Mouse (Mus musculus): ENCODE measurements around the gene Syce2.

Gene Syce2

GRCm38 (mm10) chr8:84928456-84929306 is 56.8 kb downstream of the Syce2 start:
- DNase-seq (ENCODE audit: low spot score), result no peak

DNA sequence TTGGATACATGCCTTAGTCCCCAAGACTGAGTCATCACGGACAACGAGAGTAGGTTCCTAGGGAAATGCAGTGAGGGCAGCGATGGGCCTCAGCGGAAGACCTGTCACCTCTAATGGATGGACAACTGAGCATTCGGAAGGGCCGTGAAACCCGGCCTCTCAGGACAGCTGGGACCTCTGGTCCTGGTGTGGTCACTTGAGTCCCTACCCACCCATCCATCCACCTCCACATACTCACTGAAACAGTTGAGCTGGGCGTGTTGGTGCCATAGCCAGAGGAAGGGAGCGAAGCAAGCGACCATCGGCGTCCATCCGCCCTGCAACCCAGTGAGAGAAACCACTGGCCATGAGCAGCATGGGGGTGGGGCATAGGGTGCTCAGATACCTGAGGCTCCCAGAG is 58.7 kb downstream of the Syce2 start:
- DNase-seq (ENCODE audit: low spot score), result no peak

- no peak for DNase-seq (ENCODE audit: low spot score)
These were observed 62.1 kb downstream of the Syce2 start for GRCm38 (mm10) chr8:84933767-84934559.

GRCm38 (mm10) chr8:84934860-84935259 is 62.9 kb downstream of the Syce2 start:
- no peak for DNase-seq (ENCODE audit: low spot score)

GRCm38 (mm10) chr8:84935489-84935888 is 63.6 kb downstream of the Syce2 start:
- no peak for DNase-seq (ENCODE audit: low spot score)

DNA sequence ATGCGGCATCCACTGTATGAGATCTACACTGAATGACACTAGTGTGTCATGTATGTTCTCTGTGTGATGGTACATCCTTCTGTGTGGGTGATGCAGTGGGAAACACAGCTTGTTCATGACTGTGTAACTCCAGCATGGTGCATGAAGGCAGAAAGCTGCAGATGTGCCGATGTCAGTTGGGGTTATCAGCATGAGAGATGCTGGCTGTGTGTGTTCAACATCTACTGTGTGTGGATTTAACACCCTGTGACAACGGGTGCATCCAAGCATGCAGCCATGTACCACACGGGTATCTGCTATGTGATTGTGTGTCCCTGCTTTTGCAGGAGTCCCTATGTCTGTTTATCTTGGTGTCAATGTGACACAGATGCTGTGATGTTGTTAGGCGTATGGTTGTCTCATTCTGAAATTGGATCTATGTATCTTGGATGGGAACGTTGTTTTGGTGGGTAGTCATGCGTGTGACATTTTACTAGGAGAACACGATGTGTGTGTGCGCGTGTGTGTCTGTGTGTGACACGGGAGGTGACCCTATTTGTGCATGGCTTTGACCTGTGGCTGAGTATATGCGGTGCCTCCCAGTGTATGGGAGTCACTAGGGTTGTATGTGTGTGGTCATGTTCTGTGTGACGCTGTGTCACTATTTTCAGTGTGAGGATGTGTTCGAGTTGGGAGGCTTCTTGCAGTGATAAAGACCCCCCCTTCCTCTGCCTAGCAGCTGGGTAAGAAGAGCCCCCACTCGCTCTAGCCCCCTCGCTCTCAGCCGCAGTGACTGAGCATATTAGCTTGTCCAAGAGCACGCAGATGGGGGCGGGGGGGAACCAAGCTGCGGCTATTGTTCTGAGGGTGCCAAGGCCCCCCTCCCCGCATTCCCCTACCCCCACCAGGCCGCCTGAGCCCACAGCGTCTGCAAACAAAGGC is 64.4 kb downstream of the Syce2 start:
- DNase-seq (ENCODE audit: low spot score), result no peak

DNA sequence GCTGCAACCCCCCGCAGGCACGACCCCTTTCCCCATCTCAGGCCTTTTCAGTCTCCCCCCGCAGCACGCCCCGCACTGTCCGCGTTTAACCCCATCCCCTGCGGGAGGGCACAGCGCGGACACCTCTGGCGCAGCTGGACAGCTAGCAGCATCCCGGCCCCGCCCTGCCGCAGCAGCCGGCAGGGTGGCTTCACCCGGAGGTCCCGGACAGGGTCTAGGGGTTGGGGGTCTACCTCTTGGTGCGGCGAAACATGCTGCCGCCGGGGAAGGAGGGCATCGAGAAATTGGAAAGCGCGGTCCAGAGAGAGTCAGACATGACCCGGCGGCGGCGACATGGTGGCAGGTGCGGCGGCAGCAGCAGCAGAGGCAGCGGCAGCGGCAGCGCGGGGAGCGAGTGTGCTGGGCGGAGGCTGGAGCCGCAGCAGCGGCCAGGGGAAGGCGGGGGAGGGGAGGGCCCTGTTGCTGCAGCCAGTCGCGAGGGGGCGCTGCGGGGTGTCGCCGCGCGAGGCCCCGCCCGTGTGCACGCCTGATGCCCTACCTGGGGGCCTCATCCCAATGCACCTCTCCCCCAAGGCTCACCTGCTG is 65.1 kb downstream of the Syce2 start, which contains the start of gene Mast1:
Gene Mast1 (minus strand): TSS at position 398 of the 585 bp plus-strand sequence.
- DNase-seq (ENCODE audit: low spot score), result no peak
